Mouse (Mus musculus) forebrain, embryonic 15.5 days (tissue): Measurements from ENCODE around the gene Bfar. TPM values are rescaled to one million over a fixed set of nuclear protein-coding genes. Genes with fewer than 3 reads are reported as not detected.
A peak's percentile ranks its signal among the peaks of the same experiment; 100 is the strongest.
"Not testable (repeated sequence)": the region's sequence is repeated elsewhere in the genome, so short reads cannot be mapped to it uniquely, and the experiment has no call there.

Experiments
- ATAC-seq: fragments of 200-750 bp; cut with Nextera tagmentation; replicated peaks from 2 replicates; pipeline ENCODE4 v1.8.0; 2017; ENCODE audit warnings: mild to moderate bottlenecking, moderate TSS enrichment, moderate library complexity
- H3K27ac ChIP-seq: fragments of 300-500 bp; sonication (generic); replicated peaks from 2 replicates; pipeline ENCODE4 v1.5.1; 2015; ENCODE audit warnings: mild to moderate bottlenecking, inconsistent platforms
- H3K27me3 ChIP-seq: fragments of 300-500 bp; sonication (generic); 2 replicates; pipeline ENCODE4 v1.6.1; 2015; ENCODE audit warnings: inconsistent platforms
- H3K36me3 ChIP-seq: fragments of 300-500 bp; sonication (generic); 2 replicates; pipeline ENCODE4 v1.6.1; 2015; ENCODE audit warnings: mild to moderate bottlenecking, inconsistent platforms
- H3K4me1 ChIP-seq: fragments of 300-500 bp; sonication (generic); 2 replicates; pipeline ENCODE4 v1.6.1; 2015; ENCODE audit warnings: inconsistent platforms
- H3K4me2 ChIP-seq: fragments of 300-500 bp; sonication (generic); replicated peaks from 2 replicates; pipeline ENCODE4 v1.6.1; 2015; ENCODE audit warnings: mild to moderate bottlenecking, inconsistent platforms
- H3K4me3 ChIP-seq: fragments of 300-500 bp; sonication (generic); 2 replicates; pipeline ENCODE4 v1.5.1; 2015; ENCODE audit warnings: mild to moderate bottlenecking, inconsistent platforms
- H3K9ac ChIP-seq: fragments of 300-500 bp; sonication (generic); replicated peaks from 2 replicates; pipeline ENCODE4 v1.6.1; 2015; ENCODE audit warnings: mild to moderate bottlenecking, inconsistent platforms
- H3K9me3 ChIP-seq: fragments of 300-500 bp; sonication (generic); 2 replicates; pipeline ENCODE4 v1.6.1; 2016; ENCODE audit warnings: inconsistent platforms
- WGBS: fragments of 180-500 bp; shearing (Covaris S2); methylation state at CpG from one replicate; pipeline ENCODE4 v1.1.7; 2015; ENCODE audit warnings: mixed read lengths; 5-methylcytosine and 5-hydroxymethylcytosine counted together
- polyA plus RNA-seq: library from polyadenylated mRNA; unstranded; fragments of >200 nt; fragmentation: Nextera tagmentation; extraction: Ambion mirVana; gene quantifications from 2 replicates; pipeline ENCODE4 v1.2.1, GENCODE M21; 2015

Gene Bfar
- 52.7 and 53.1 TPM in 2 replicates for polyA plus RNA-seq

DNA sequence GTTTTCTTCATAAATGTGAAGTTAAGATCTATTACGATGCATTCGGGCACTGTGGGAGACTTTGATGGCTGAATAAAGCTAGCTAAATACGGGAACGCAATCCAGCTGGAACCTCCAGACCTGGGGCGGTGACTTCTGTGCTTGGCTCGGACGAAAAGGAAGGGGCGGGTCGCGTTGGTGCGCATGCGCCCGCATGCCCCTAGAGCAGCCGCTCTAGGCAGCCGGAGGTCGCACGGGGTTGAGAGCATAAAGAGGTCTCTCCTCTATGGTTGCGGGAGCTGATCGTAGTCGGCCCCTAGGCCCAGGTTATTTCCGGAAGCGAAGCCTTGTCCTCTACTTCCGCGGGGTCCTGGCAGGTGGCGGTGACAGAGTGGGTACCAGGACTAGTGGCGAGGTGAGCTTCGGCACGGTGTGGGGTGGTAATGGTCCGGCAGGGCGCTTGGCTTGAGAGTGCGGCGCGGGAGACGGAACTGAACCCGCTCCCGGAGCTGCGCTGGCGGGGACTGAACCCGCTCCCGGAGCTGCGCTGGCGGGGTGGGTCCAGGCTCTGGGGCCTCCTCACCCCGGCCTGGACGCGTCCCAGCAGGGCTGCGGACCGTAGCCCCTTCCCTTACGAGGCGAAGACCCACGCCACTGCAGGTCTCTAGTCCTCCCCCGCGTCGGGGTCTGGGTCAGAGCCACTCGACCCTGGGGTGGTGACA is at the start of gene Bfar, which contains the start of gene 3110001I22Rik:
Gene Bfar (plus strand): TSS at position 174 of the 701 bp plus-strand sequence.
Gene 3110001I22Rik (plus strand): TSS at position 245 of the 701 bp plus-strand sequence.
- ATAC-seq, result peak; percentile 93
- no peaks in the 10 kb centered on the region for H3K9me3 ChIP-seq
- peaks cover 8% of the 10 kb centered on the region; the same call in 1 of the 2 replicates for H3K36me3 ChIP-seq
- H3K9ac ChIP-seq, result peak within 1 kb of the TSS; percentile 79
- 0% methylated on average over 54 of the region's 54 CpGs for WGBS
- peak within 1 kb of the TSS; percentile 71 for H3K4me2 ChIP-seq
- peaks cover 25% of the 10 kb centered on the region for H3K4me1 ChIP-seq
- no peaks in the 10 kb centered on the region for H3K27me3 ChIP-seq
- H3K4me3 ChIP-seq, result peak within 1 kb of the TSS; percentile 96
- H3K27ac ChIP-seq, result peak within 1 kb of the TSS; percentile 88

GRCm38 (mm10) chr16:13628345-13628744 is 43.3 kb upstream of the Bfar start:
- no peak for ATAC-seq
- Histone ChIP-seq H3K27ac (no peak overlapping the region), H3K9ac (no peak overlapping the region), H3K36me3 (peaks cover 11% of the 10 kb centered on the region; the same call in 1 of the 2 replicates), H3K27me3 (no peaks in the 10 kb centered on the region), H3K4me1 (no peaks in the 10 kb centered on the region), H3K9me3 (no peaks in the 10 kb centered on the region), H3K4me2 (no peak overlapping the region), H3K4me3 (no peak overlapping the region)
- 43% methylated on average over 5 of the region's 5 CpGs for WGBS

GRCm38 (mm10) chr16:13638198-13638597 is 33.5 kb upstream of the Bfar start:
- not testable (repeated sequence) for ATAC-seq, H3K9me3 ChIP-seq, H3K4me3 ChIP-seq, H3K4me1 ChIP-seq, H3K27me3 ChIP-seq, H3K9ac ChIP-seq, H3K36me3 ChIP-seq, H3K4me2 ChIP-seq, H3K27ac ChIP-seq
- 45% methylated on average over 2 of the region's 2 CpGs for WGBS

- no peak for ATAC-seq
- 92% methylated on average over 5 of the region's 5 CpGs for WGBS
Observed at GRCm38 (mm10) chr16:13639508-13639907, 32.1 kb upstream of the Bfar start.

DNA sequence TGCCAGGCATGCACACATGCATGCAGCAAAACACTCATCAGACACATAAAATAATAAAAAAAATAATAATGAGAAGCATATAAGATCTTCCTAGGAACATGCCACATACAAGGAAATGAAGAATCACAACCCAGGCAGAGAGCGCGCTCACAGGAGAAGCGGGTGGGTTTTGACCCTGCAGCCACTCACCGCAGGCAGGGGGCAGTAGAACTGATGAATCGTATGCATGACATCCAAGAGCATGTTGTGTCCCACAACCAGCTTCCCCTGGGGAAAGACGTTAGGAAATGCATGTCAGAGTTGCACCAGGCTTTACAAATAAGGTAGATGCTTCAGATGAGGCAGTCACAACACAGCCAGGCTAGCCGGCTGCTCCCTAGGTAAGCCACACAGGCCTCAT is 31.6 kb upstream of the Bfar start:
- Histone ChIP-seq H3K4me1 (no peaks in the 10 kb centered on the region), H3K4me3 (no peak overlapping the region), H3K9me3 (no peaks in the 10 kb centered on the region), H3K4me2 (no peak overlapping the region), H3K36me3 (peaks cover 8% of the 10 kb centered on the region), H3K27me3 (no peaks in the 10 kb centered on the region), H3K27ac (no peak overlapping the region), H3K9ac (no peak overlapping the region)
- WGBS, result 78% methylated on average over 7 of the region's 7 CpGs
- no peak for ATAC-seq

More at GRCm38 (mm10) chr16:13639508-13639907, 32.1 kb upstream of the Bfar start:
- peaks cover 6% of the 10 kb centered on the region for H3K36me3 ChIP-seq
- H3K9ac ChIP-seq, result no peak overlapping the region
- H3K4me1 ChIP-seq, result no peaks in the 10 kb centered on the region
- no peaks in the 10 kb centered on the region for H3K9me3 ChIP-seq
- H3K4me2 ChIP-seq, result no peak overlapping the region
- no peak overlapping the region for H3K27ac ChIP-seq
- no peak overlapping the region for H3K4me3 ChIP-seq
- H3K27me3 ChIP-seq, result no peaks in the 10 kb centered on the region

DNA sequence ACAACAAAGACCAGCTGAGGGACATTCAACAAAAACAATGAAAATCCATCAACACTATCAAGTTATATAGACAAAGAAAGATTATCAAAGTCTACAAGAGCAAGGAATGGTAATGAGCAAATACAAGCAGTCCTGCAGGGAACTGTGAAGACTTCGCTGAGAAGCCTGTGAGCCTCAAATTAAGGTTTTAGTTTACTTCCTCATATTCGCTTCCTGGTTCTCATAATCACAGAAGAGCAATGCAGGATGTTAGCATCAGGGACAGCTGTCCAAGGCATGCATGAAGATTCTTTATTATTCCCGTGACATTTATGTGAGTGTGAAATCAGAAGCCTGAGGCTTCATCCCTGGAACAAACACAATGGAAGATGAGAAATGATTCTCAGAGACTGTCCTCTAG is 27.2 kb upstream of the Bfar start:
- H3K27me3 ChIP-seq, result no peaks in the 10 kb centered on the region
- no peaks in the 10 kb centered on the region for H3K4me1 ChIP-seq
- H3K9ac ChIP-seq, result no peak overlapping the region
- no peak overlapping the region for H3K4me3 ChIP-seq
- no peaks in the 10 kb centered on the region for H3K9me3 ChIP-seq
- WGBS, result 91% methylated on average over 3 of the region's 3 CpGs
- no peak for ATAC-seq
- no peak overlapping the region for H3K4me2 ChIP-seq
- H3K36me3 ChIP-seq, result peaks cover 8% of the 10 kb centered on the region
- H3K27ac ChIP-seq, result no peak overlapping the region

DNA sequence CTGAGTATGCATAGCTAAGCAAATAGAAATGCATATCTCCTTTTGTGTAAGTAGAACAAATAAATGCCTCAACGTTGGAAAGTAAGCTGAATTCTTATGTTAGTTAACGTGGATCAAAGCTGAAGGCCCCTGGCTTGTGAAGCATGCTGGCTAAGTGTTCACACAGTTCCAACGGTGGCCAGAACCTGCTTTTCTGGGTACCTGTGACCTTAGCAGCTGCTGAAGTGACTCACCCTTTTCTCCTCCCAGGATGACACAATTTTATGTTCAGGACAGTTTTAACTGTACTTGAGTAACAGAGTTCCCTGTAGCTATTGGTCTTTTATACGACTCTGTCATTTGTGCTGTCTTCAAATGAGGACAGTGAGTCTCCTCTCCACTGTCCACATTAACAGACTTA is 25.7 kb upstream of the Bfar start:
- Histone ChIP-seq H3K9ac (no peak overlapping the region), H3K27ac (no peak overlapping the region), H3K4me1 (no peaks in the 10 kb centered on the region), H3K36me3 (peaks cover 18% of the 10 kb centered on the region), H3K4me3 (no peak overlapping the region), H3K27me3 (no peaks in the 10 kb centered on the region), H3K9me3 (no peaks in the 10 kb centered on the region), H3K4me2 (no peak overlapping the region)
- no peak for ATAC-seq
- WGBS, result 86% methylated on average over 4 of the region's 4 CpGs

GRCm38 (mm10) chr16:13658886-13659285 is 12.8 kb upstream of the Bfar start:
- Histone ChIP-seq H3K36me3 (peaks cover 46% of the 10 kb centered on the region), H3K4me1 (no peaks in the 10 kb centered on the region), H3K9me3 (no peaks in the 10 kb centered on the region), H3K27me3 (no peaks in the 10 kb centered on the region), H3K4me2 (no peak overlapping the region), H3K4me3 (no peak overlapping the region), H3K9ac (no peak overlapping the region), H3K27ac (no peak overlapping the region)
- no peak for ATAC-seq
- 94% methylated on average over 3 of the region's 3 CpGs for WGBS

DNA sequence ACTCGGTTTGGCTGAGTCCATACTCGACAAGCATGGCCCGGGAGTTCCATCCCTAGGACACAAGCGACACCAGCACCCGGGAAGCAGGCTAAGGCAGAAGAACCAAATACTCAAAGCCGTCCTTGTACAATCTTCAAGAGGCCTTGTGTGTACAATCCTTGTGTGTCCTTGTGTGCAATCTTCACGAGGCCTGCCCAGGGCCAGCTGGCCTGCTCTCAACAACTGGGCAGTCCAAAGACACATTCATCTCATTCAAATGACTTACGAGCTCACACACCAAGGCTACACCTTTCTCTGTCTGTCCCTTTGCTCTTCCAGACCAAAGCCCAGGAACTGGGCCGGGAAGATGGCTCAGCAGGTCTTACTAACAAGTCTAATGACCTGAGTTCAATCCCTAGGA is 10.9 kb upstream of the Bfar start:
- H3K4me2 ChIP-seq, result no peak overlapping the region
- H3K4me1 ChIP-seq, result no peaks in the 10 kb centered on the region
- no peak overlapping the region for H3K27ac ChIP-seq
- H3K9ac ChIP-seq, result no peak overlapping the region
- no peaks in the 10 kb centered on the region for H3K9me3 ChIP-seq
- ATAC-seq, result no peak
- 96% methylated on average over 9 of the region's 9 CpGs for WGBS
- H3K27me3 ChIP-seq, result no peaks in the 10 kb centered on the region
- no peak overlapping the region for H3K4me3 ChIP-seq
- peaks cover 43% of the 10 kb centered on the region for H3K36me3 ChIP-seq

DNA sequence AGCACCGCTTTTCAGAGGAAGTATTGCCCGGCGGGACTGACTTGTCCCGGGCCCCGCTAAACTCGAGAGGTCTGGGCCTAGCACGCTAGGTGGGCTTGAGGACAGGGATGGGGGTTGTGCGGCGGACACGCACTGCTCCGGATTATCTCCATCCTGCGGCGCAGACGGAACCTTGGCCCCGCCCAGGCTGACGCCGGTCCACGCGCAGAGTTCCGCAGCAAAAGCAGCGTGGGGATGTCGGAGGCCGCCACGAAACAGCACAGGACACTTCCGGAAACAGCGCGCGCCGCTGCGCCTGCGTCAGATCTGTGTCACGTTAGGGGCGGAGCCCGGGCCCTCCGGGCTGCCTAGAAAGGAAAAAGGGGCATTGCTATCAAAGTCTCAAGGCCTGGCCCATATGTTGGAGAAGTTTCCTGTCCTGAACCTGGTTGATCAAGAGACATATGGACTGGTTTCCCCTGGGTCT is 3.7 kb upstream of the Bfar start, which contains the start of gene Parn:
Gene Parn (minus strand): TSS at position 293 of the 466 bp plus-strand sequence.
- Histone ChIP-seq H3K4me1 (peaks cover 19% of the 10 kb centered on the region), H3K36me3 (peaks cover 8% of the 10 kb centered on the region), H3K27me3 (no peaks in the 10 kb centered on the region), H3K4me3 (peak within 1 kb of the TSS; percentile 83), H3K4me2 (peak within 1 kb of the TSS; percentile 69), H3K9ac (peak within 1 kb of the TSS; percentile 69), H3K27ac (peak within 1 kb of the TSS; percentile 75), H3K9me3 (no peaks in the 10 kb centered on the region)
- ATAC-seq, result peak; percentile 94
- WGBS, result under 1% methylated on average over 35 of the region's 35 CpGs

DNA sequence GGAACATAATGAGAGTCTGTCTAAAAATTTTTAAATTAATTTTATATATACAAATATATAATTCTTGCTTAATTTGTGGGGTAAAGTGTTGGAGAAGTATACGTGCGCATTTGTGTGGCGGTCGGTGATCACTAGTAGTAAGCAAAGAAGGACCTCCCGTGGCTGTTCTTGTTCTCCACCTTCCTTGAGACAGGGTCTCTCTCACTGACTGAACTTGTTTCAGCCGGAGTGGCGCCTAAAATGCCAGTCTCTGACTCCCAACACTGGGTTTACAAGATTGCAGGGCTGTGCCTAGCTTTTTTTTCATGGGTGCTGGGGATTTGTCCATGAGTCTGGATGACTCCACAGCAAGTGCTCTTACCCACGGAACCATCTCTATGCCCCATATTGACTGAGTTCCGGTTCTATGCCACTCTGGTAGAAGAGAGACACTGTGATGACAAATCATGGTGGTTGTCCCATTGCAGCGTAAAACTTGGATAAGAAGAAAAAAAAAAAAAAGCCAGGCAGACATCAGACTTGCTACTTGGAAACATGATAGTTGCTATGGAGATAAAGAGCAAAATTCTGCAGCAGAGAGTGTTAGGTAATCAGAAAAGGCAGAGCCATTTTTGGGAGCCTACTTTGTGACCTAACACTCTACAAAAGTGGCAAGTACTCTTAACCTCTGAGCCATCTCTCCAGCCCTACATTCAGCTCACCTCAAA is 3.1 kb upstream of the Bfar start:
- no peaks in the 10 kb centered on the region for H3K9me3 ChIP-seq
- no peaks in the 10 kb centered on the region for H3K27me3 ChIP-seq
- peak overlapping the region; percentile 69; the same call in 1 of the 2 replicates for H3K9ac ChIP-seq
- peaks cover 5% of the 10 kb centered on the region; the same call in 1 of the 2 replicates for H3K36me3 ChIP-seq
- ATAC-seq, result no peak
- WGBS, result 80% methylated on average over 10 of the region's 10 CpGs
- peak overlapping the region; percentile 69 for H3K4me2 ChIP-seq
- H3K4me3 ChIP-seq, result peak overlapping the region; percentile 83
- peak overlapping the region; percentile 75 for H3K27ac ChIP-seq
- H3K4me1 ChIP-seq, result peaks cover 25% of the 10 kb centered on the region

DNA sequence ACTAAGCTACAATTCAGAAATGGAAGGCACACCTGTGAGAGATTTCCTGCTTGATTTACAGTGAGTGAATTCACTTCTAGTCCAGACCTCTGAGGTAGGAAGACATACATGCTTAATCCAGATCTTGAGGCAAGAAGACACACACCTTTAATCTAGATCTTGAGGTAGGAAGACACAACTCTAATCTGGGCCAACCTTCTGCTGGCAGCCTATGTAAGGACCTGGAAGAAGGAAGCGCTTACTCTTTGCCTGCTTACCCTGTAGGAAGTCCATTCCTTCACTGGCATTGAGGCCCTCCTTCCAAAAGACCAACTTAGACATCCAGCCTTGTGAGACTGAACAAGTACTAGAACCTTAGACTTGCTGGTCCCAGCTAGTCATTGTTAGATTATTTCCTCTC is 2.4 kb upstream of the Bfar start:
- peaks cover 27% of the 10 kb centered on the region for H3K4me1 ChIP-seq
- WGBS, result 90% methylated on average over 1 of the region's 1 CpGs

More for the DNA sequence above, 2.4 kb upstream of the Bfar start:
- Histone ChIP-seq H3K4me3 (no peak overlapping the region), H3K27me3 (no peaks in the 10 kb centered on the region), H3K9ac (no peak overlapping the region), H3K9me3 (no peaks in the 10 kb centered on the region), H3K4me2 (no peak overlapping the region), H3K36me3 (peaks cover 7% of the 10 kb centered on the region; the same call in 1 of the 2 replicates), H3K27ac (no peak overlapping the region)
- ATAC-seq, result no peak
